Mouse (Mus musculus): ENCODE measurements around the gene Fam129b.

DNA sequence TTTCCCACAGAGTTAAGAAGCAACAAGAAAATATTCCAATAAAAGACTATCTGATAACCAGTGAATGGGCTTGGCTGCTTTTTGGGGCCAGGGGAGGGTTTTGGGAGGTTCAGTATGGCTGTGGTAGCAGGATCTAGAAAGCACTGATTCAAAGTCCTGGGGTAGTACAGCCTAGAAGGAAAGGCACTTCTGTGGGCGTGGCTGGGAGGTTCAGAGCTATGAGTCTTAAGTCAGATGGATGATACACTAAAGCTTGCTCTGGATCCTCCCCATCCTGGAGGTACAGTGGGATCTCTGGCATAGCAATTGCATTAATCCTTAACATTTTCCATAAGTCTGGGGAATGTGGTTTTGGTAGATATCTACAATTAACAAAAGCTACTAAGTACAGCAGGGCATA, 88.1 kb downstream of the Fam129b start:
- TF ChIP-seq SMC3 (IDR thresholded peaks at IDR 0.05; ENCODE audit: low read depth, low read length) (no peak), CTCF (conservative IDR thresholded peaks at IDR 0.05 in 1 of 2, IDR thresholded peaks at IDR 0.05 in 1 of 2; ENCODE audit: low read depth in 2 of 2, low read length in 2 of 2) (no peak), POLR2A (IDR thresholded peaks at IDR 0.05; ENCODE audit: low read depth, low read length) (no peak), TBP (conservative IDR thresholded peaks at IDR 0.05; ENCODE audit: low read depth, low read length) (no peak), NELFE (IDR thresholded peaks at IDR 0.05; ENCODE audit: low read depth, low read length) (no peak), MAX (IDR thresholded peaks at IDR 0.05; ENCODE audit: low read length) (no peak), POLR2AphosphoS2 (IDR thresholded peaks at IDR 0.05; ENCODE audit: low read depth, low read length) (no peak)
